Mouse (Mus musculus) neural tube, embryonic 15.5 days (tissue): ENCODE results near the gene Paqr3. TPM values are rescaled to one million over a fixed set of nuclear protein-coding genes. Genes with fewer than 3 reads are reported as not detected.

Experiments used
- ATAC-seq: fragments of 200-750 bp; cut with Nextera tagmentation; 2 replicates; pipeline ENCODE4 v1.8.0; 2017; ENCODE audit warnings: mild to moderate bottlenecking, moderate TSS enrichment, moderate library complexity; ENCODE audit not compliant: low FRiP score
- H3K27ac ChIP-seq: fragments of 300-500 bp; sonication (generic); replicated peaks from 2 replicates; pipeline ENCODE4 v1.5.1; 2015; ENCODE audit warnings: mild to moderate bottlenecking, inconsistent platforms
- H3K27me3 ChIP-seq: fragments of 300-500 bp; sonication (generic); replicated peaks from 2 replicates; pipeline ENCODE4 v1.6.1; 2015; ENCODE audit warnings: inconsistent platforms
- H3K36me3 ChIP-seq: fragments of 300-500 bp; sonication (generic); 2 replicates; pipeline ENCODE4 v1.6.1; 2015; ENCODE audit warnings: inconsistent platforms
- H3K4me1 ChIP-seq: fragments of 300-500 bp; sonication (generic); 2 replicates; pipeline ENCODE4 v1.6.1; 2015; ENCODE audit warnings: inconsistent platforms
- H3K4me2 ChIP-seq: fragments of 300-500 bp; sonication (generic); 2 replicates; pipeline ENCODE4 v1.6.1; 2015; ENCODE audit warnings: inconsistent platforms, mild to moderate bottlenecking, moderate library complexity
- H3K4me3 ChIP-seq: fragments of 300-500 bp; sonication (generic); replicated peaks from 2 replicates; pipeline ENCODE4 v1.5.1; 2015; ENCODE audit warnings: mild to moderate bottlenecking, inconsistent platforms
- H3K9ac ChIP-seq: fragments of 300-500 bp; sonication (generic); replicated peaks from 2 replicates; pipeline ENCODE4 v1.6.1; 2015; ENCODE audit warnings: mild to moderate bottlenecking, inconsistent platforms
- H3K9me3 ChIP-seq: fragments of 300-500 bp; sonication (generic); replicated peaks from 2 replicates; pipeline ENCODE4 v1.6.1; 2016; ENCODE audit warnings: inconsistent platforms
- WGBS: fragments of 180-500 bp; shearing (Covaris S2); methylation state at CpG from one replicate; pipeline ENCODE4 v1.1.7; 2015; ENCODE audit warnings: mixed read lengths; 5-methylcytosine and 5-hydroxymethylcytosine counted together
- polyA plus RNA-seq: library from polyadenylated mRNA; unstranded; fragments of >200 nt; fragmentation: Nextera tagmentation; extraction: Ambion mirVana; gene quantifications from 2 replicates; pipeline ENCODE4 v1.2.1, GENCODE M21; 2015

Paqr3 gene
- polyA plus RNA-seq, 1 experiment from 2014 or later: 17.6 TPM

GRCm38 (mm10) chr5:97054801-97055200, 56.6 kb downstream of the Paqr3 start:
- no peak overlapping the region for H3K9ac ChIP-seq
- H3K4me3 ChIP-seq: no peak overlapping the region
- no peaks in the 10 kb centered on the region for H3K27me3 ChIP-seq
- ATAC-seq: no peak
- H3K9me3 ChIP-seq: no peaks in the 10 kb centered on the region
- no peak overlapping the region for H3K4me2 ChIP-seq
- H3K27ac ChIP-seq: no peak overlapping the region
- H3K4me1 ChIP-seq: no peaks in the 10 kb centered on the region
- 86% methylated on average over 10 of the region's 10 CpGs for WGBS
- H3K36me3 ChIP-seq: 0 out of 2 replicates have a peak, but pooled peaks cover 20% of the 10 kb centered on the region

GRCm38 (mm10) chr5:97054166-97054565, 57.2 kb downstream of the Paqr3 start:
- ATAC-seq: no peak
- 86% methylated on average over 5 of the region's 5 CpGs for WGBS
- H3K4me1 ChIP-seq: no peaks in the 10 kb centered on the region

GRCm38 (mm10) chr5:97048905-97049304, 62.5 kb downstream of the Paqr3 start:
- Histone ChIP-seq H3K27me3 (no peaks in the 10 kb centered on the region), H3K4me2 (no peak overlapping the region), H3K9me3 (no peaks in the 10 kb centered on the region), H3K9ac (no peak overlapping the region), H3K4me1 (no peaks in the 10 kb centered on the region), H3K4me3 (no peak overlapping the region), H3K27ac (no peak overlapping the region), H3K36me3 (0 out of 2 replicates have a peak, but pooled peaks cover 6% of the 10 kb centered on the region)
- ATAC-seq: no peak
- 95% methylated on average over 5 of the region's 5 CpGs for WGBS

More at GRCm38 (mm10) chr5:97054166-97054565, 57.2 kb downstream of the Paqr3 start:
- H3K9me3 ChIP-seq: no peaks in the 10 kb centered on the region
- no peaks in the 10 kb centered on the region for H3K27me3 ChIP-seq
- H3K4me3 ChIP-seq: no peak overlapping the region
- no peak overlapping the region for H3K9ac ChIP-seq
- H3K36me3 ChIP-seq: 0 out of 2 replicates have a peak, but pooled peaks cover 20% of the 10 kb centered on the region
- H3K27ac ChIP-seq: no peak overlapping the region
- no peak overlapping the region for H3K4me2 ChIP-seq

DNA sequence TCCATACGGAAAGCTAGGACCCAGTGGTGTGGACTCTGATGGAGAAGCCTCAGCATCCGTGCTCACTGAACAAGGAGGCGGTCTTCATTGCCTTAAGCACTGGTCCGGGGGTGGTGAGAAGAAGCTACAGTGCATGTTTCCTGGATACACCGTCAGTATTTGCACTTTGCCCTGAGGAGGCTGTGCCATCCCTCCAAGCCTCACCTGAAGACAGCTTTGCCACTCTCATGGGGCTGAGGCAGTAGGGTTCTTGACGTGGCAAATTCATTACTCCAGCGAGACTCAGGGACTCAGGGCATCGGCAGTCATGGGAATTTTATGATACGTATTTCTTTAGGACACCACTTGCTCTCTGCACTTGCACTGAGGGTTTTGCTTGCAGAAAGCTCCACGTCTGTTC, 64.7 kb downstream of the Paqr3 start:
- no peak for ATAC-seq
- Histone ChIP-seq H3K4me3 (no peak overlapping the region), H3K36me3 (0 out of 2 replicates have a peak, but pooled peaks cover under 1% of the 10 kb centered on the region), H3K27me3 (no peaks in the 10 kb centered on the region), H3K27ac (no peak overlapping the region), H3K4me1 (no peaks in the 10 kb centered on the region), H3K9me3 (no peaks in the 10 kb centered on the region), H3K4me2 (no peak overlapping the region), H3K9ac (no peak overlapping the region)
- WGBS: 85% methylated on average over 10 of the region's 10 CpGs

- H3K9me3 ChIP-seq: no peaks in the 10 kb centered on the region
- H3K4me2 ChIP-seq: no peak overlapping the region
- no peaks in the 10 kb centered on the region for H3K27me3 ChIP-seq
- H3K27ac ChIP-seq: no peak overlapping the region
- H3K4me3 ChIP-seq: no peak overlapping the region
- WGBS: 84% methylated on average over 7 of the region's 7 CpGs
- 0 out of 2 replicates have a peak, but pooled peaks cover 3% of the 10 kb centered on the region for H3K36me3 ChIP-seq
- H3K9ac ChIP-seq: no peak overlapping the region
- no peak for ATAC-seq
- H3K4me1 ChIP-seq: no peaks in the 10 kb centered on the region
Measured at GRCm38 (mm10) chr5:97045260-97045659, 66.1 kb downstream of the Paqr3 start.

Other genes starting within 250 kb of the Paqr3 start
- 7.8 and 10.9 TPM in 2 replicates for gene Bmp2k, start 113.9 kb downstream of the Paqr3 start, polyA plus RNA-seq